Mouse (Mus musculus) layer of hippocampus, adult 9-10 months (tissue): ENCODE data around the gene Adamts16.

ENCODE experiments used
- DNase-seq: peaks from one replicate; pipeline ENCODE4 v3.0.0; 2022; ENCODE audit warnings: low spot score

The Adamts16 gene

DNA sequence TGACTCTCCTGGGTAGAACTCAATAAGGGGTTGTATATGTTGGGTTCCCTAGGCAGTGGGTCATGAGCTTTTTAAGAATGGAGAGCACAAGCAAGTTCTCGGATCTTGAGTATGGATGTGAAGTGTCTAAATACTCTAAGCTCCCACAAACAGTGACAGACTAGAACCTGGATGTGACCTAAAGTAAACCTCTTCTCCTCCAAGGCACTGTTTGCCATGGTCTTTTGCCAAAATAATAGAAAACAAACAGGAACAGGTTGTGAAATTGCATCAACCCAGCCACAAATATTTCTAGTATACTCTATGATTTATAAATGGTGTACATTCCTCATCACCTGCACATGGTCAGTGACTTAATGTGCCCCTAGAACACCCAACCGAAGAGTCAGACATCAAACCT lies 79.0 kb downstream of the Adamts16 start:
- no peak for DNase-seq

DNA sequence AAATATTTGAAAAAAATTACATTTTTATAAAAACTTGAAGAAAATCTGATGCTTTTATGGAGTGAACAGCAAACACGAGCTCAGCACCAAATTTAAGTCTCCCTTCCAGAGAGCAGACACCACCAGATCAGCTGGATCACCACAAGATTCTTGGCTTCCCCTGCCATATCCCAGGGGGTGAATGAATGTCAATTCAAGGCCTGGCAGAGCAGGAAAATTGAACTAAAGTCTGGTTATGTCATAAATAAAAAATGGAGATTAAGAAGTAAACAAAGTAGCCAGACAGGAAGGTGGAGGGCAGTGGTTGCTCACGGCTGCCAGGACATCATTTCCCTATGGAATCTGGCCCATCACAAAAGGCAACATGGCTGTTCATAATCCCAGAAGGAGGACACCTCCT lies 80.3 kb downstream of the Adamts16 start:
- DNase-seq, result no peak

DNA sequence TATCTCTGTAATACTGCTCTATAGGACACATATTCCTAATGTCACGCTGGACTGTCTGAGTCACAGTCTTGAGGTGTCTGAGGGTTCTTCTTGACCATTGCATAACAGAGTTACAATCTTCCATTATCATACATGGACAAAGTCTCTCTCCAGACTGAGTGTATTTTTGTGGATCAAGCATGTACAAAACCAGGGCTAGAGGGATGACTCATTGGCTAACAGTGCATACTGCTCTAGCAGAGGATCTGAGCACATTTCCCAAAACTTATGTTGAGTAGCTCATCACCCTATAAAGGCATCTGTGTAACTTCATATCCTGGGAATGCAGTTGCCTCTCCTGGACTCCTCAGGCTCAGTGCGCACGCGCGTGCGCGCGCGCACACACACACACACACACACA lies 81.4 kb downstream of the Adamts16 start:
- DNase-seq, result no peak

DNA sequence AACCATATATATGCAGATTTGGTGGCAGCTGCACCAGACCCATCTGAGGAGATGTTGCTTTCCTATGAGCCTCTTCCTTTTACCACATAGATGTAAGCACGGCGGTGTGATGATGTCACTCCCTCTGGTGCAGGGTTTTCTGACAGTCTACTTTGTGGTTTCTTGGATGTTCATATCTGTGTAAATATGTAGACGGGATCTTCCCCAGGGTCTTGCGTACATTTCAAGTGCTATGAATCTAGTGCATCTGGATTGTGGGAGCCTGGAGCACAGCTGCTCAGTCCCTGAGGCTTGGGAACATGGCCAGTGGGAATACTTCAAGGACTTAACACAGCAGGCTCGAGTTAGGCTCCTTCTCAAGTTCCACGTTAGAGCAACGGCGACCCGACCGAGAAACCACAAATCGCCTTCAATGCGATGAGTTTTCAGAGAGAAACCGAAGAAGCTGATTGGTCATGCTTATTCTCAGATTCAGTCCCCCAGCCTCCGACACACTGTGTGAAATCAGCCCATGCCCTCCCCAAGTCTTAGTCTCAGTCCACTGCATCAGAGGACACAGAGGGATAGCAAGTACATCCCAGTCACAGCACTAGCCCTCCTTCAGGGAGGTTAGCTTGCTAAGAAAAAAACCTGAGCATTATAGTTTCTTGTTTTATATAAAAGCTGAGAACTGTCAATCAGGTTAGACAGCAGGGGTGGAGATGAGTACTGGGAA lies 95.2 kb downstream of the Adamts16 start:
- DNase-seq, result no peak

DNA sequence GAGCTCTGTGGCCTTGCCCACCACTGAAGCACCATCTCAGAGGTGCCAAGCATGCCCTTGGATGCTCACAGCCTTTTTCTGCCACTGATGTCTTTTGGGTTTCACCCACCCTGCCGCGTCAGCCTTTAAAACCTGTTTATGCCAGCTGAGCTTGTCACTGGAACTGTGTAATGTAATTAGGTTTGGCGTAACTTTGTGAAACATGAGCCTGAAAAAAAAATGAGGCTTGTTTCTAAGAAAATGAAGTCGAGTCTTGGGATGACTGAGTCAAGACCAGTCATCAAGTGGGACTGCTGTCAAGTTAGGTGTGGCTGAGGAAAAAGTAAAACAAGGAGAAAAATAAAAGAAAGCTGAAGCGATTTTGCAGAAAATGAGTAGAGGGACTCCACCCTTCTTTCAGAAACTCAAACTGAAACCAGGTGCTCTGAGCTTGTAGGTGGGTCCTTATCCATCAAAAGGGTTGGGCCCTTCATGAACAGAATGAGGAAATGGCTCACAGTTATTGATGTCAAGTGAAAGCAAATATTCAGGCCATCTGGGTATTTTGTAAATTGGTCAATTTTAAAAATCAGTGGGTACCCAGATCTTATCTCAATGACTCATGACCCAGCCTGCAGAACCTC lies 97.1 kb downstream of the Adamts16 start:
- DNase-seq, result no peak

DNA sequence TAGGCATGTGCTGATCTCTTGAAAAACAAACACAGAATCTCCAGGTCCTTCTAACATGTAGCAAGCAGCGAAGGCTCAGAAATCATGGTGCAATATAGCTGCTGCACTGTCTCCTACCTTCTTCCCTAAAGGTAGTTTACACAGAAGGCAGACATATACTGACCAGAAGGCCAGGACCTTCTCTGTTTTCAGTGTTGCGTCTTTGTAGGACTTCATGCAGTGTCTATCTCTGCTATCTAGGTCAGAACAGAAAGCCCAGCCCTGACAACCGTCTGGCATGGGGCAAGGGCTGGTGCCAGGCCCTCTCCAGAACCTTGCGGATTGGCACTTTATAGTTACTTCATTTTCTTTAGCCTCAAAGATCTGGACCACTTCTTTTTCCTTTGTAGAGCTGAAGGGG lies 98.9 kb downstream of the Adamts16 start:
- DNase-seq, result no peak

DNA sequence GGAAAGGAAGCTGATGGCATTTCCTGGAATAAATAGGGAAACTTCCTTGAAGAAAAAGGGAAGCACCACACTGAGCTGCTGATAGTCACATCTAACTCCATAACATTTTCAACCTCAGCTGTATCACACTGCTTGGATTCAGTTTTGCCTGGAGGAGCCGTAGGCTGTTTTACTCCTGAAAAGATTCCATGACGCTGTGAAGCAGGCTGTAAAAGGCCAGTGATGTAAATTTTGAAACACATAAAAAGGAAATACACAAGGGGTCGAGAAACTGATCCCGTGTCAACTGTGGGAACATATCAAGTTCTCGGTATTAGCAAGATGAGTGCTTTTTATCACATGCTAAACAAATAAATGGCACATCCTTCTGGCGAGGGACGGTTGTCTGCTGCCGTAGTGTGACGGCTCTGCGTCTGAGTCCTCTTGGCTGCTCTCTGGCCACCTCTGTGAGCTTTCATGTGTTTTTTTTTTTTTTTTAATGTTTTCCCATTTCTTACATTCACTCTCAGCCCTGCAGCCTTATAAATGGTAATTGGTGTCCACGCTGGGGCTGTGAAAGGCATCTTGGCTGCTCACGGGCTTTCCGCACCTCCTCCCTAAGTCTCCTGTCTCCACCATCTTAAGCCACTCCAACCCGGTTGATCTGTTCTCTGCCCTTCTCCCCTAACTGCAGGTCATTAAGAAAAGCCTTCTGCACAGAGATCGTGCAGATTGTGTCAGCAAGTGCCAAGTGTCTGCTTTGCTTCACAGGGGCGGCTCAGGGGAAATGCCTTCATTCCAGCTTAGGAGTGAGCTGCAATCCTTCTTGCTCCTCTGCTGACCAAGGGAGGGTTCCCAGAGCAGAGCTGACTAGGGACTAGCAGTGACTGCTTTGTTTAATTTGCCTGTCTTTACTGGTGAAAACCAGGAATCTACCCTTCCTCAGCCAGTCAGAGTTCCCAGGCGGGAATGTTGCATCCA lies 101.0 kb downstream of the Adamts16 start:
- no peak for DNase-seq

DNA sequence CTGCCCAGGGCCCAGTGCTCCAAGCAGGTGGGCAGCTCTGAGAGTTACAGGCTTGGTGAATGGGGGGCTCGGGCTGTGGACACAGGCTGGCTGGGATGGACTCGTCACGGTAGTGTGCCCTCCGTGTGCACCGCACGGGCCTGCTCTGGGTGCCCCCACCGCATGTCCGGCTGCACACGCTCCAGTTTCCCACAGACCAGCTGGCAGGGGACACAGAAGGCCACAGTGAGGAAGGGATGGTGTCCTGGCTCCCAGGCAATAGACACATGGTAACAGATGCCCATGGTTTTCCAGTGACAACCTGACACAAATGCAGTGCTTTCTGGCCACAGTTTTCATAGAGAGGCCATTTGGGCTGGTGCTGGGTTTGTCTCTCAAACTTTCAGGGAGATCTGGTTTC lies 102.8 kb downstream of the Adamts16 start:
- DNase-seq, result no peak

DNA sequence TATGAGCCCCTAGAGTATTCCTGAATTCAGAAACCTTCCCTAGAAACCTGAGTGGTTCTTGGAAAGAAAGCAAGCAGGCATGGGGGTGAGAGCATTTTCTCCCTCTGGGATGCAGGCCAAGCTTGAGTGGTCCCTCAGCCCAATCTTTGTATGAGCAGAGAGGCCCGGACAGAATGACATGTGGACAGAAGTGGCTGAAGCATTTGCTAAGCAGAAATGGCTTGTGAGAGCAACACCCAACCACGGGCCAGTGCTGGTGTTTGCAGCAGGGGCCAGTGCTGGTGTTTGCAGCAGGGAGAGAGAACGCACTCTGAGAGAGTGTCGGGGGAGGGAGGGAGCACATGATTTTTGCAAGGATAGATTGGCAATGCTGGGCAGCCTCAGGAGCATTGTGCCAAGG lies 105.2 kb downstream of the Adamts16 start:
- DNase-seq, result no peak

DNA sequence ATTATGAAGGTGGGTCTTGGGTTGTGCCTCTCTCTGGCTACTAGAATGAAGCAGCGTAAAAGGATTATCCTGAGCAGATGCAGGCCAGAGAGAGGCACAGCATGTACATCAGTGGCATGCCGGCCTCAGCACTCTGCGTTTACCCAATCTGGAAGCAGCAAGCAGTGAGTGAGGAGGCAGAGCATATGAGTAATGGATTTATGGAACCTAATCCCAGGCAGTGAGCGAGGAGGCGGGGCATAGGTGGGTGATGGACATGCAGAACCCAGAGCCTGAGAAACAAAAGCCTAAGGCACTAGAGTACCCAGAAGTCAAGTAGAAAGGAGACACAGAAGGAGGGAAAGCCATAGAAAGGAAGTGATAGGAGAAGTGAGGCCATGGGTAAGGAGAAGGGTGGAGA lies 107.0 kb downstream of the Adamts16 start:
- DNase-seq, result no peak

DNA sequence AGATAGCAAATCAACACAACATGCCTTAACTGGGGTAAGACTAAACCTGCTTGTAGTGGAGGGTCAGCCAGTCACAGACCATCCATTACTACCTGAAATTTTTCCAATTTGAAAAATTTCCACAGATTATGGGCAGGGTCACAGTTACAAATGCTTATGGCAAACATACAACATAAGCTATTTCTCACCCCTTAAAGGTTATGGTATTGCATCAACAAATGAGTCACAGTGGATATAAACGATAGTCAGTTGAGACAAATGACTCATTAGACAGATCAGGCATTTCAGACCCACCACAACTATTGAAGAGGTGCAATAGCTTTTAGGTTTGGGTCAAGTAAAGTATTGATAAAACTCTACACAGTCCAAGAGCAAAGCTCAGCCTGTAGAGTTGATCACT lies 107.7 kb downstream of the Adamts16 start:
- DNase-seq, result no peak

DNA sequence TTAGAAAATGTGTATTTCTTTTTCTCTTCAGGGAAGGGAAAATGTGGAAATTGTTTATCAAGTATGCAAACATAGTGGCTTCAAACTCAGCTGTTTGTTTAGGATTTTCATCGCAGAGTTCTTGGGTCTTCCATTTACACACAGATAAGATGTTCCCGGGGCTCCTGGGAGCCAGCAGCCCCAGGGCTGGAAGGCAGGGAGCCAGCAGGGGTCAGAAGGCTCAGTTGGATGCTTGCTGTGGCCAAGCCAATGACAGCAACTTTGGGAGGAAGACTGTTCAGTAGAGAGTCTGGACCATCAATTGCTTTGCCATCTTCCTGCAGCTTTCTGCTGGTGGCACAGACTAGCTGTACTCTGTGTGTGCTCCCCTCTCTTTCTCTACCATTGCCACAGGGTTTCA lies 108.4 kb downstream of the Adamts16 start:
- DNase-seq, result no peak

DNA sequence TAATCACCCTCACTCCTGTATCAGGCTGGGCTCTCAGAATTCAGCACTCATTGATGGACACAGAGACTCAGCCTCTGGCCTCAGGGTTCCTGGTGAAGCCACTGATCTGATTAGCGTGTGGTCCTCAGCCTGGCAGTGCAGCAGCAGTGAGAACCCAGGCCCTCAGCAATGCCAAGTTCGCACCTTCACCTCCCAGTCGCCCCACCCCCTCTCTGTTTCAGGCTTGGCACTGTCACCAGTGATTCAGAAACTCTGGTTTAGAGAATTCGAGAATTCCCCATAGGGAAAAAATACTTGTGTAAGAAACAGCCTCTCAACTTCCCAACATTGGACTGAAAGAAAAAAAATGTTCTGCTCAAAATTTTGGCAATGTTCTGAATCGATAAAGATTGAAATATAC lies 108.8 kb downstream of the Adamts16 start:
- no peak for DNase-seq

DNA sequence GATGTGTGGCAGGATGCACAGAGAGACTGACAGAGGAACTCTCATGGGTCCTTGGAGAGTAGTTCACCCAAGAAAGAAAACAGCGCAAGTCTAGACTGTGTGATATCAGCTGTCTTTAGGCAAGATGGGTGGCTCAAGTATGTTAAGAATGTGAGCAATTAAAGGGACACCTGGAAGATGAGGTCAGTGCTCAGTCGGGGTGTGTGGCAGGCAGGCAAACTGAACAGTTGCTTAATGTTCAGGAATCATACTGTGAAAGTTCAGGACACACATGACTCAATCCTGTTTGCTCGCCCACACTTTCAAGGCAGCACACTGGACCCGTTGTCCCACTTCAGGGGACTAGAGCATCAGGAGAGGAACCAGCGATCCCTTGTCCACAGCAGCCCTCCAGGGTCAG lies 110.3 kb downstream of the Adamts16 start:
- DNase-seq, result no peak

DNA sequence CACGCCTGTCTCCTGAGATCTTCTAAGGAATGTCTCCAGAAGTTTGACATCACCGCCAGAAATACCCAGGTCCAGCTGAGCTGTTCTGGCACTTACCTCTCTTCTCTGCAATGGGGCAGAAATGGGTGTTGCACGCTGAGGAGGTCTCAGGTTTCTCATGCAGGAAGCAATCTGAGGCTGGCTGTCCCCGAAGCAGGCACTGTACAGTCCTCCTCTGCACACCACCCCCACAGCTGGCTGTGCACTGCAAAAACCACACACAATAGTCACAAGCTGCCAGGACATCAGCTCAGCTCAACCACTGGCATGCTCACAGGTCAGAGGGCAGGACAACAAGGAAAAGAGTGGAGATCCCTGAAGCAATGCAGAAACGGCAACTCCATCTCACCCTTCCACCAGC lies 111.6 kb downstream of the Adamts16 start:
- DNase-seq, result no peak

DNA sequence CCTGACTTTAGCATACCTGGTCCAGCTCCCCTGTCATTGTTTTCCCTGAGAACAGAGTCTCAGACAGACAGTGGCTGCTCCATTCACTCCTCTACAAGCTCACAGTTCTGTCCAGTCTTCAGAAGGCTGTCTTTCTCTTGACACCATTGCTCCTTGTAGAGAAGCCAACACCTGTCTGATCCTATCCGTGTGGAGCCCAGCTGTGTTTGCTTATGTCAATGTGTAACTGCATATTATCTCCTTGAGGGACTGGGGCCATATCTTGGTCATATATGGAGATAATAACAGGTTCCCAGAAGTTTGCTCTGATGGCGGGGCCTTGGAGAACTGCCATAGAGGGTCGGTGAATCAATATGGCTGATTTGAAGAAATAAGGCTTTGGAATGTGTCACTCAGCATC lies 115.4 kb downstream of the Adamts16 start:
- no peak for DNase-seq

DNA sequence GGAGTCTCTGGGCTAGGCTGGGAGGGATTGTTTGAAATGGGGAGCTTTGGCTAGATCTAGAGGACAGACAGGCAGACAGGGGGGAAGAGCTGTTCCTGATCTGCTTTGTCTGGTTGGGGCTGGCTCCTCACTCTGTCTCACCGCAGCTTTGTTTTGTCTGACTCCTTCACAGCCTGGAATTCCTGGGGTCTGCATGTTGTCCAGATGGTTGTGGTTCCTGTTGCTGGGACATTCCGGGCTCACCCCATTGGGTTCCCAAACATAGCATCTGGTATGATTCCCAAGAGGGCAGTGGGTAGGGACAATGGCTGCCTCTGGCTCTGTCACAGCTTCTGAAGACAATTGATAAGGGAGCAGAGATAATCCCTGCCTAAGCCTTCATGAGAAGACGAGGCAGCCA lies 117.0 kb downstream of the Adamts16 start:
- DNase-seq, result no peak

DNA sequence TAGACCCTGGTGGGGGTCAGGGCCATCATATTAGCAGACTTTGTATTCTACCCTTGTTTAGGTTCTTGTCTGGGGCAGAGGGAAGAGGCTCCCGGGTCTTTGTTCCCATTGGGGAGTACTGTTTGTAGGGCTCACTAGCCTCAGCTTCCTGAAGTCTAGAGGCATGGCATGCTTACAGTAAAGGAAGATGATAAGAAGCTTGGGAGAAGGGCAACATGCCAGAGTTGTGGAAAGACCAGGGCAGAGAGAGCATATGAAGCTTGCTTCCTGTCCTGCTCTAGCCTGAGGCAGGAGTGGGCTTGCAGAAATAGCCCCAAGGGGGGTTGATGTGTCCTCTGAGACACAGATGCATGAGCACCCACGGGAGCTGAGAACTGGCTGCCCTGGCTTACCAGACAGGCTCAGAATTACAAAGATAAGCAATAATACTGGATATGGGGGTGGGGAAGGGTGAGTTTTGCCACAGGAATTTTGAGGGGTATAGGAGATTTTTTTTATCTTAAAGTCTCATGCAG lies 117.4 kb downstream of the Adamts16 start:
- no peak for DNase-seq

DNA sequence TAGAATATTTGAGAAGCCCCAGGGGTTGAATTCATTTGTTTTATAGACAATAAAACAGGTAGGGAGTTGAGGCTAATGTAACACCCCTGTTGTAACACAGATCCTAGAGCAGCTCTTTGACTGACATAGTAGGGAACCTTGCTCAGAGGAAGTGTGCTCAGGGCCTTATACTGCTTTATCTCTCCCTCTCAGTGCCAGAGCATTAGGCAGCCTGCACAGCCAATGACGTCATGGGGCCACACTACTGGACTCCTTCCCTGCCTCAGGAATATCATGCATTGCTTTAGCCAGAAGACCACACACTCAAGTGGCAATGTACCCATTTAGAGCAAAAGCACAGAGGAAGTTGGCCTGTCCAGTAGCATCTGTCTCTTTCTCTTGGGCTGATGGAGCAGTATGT lies 121.6 kb downstream of the Adamts16 start:
- DNase-seq, result no peak

DNA sequence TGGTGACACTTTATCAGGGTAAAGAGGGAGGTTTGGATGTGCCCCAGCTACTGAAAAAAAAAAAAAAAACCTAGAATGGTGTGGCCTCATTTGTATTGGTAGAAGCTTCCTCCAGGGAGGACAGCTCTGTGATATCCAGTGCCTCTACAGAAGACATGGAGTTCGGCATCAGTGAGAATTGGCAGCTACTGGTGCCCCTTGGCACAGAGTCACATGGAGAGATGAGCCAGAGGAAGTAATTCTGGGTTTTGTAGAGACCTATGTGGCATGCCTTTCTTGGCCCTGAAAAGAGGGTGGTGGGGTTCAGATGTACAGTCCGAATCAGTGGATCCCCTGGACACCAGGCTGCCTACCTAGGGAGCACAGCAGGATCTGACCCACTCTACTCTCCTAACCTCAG lies 122.8 kb downstream of the Adamts16 start:
- DNase-seq, result no peak

DNA sequence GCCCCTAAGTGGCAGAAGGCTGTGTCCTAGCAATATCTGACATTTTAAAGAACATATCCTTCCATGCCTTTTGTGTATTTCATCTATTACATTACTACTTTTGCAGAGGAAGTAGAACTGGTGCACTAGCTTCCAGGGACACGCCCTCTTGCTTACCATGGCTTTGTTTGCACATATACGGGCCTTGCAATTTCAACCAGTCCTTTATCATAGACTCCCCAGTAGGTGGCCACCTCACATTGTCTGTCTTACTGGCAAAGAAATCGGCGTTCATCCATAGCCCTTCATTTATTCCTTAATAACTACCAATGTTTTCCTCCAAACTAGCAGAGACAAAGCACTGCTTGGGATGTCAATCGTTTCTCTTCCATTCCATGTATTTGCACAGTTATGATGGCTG lies 125.6 kb downstream of the Adamts16 start:
- DNase-seq, result no peak

DNA sequence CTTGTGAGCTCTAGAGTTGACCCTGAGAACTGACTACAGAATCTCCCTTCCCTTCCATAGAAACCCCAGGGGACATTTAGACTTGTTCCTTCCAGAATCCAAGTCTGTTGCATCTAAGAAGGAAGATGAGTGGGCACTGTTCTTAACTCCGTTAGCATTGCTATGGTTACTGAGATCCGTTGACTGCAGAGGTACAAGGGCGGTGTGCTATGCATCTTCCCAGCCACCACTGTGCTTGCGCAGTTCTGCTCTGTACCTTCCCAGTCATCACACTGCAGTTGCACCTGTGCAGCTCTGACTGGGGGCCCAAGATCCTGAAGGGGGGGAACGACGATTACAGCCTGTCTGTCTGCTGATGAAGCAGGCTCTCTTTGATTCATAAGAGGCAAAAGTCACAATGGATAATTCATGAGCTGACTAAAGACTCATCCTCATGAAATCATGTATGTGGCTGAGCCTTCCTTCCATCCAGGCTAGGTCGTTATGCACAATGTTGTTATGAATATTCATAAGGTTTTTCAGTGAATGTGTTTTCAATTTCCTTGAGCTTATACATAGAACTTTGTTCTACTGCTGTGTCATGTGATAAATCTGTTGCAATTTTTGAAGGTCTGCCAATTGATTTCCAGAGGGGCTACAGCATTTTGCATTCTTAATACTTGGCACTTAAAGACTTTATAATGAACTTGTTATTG lies 127.4 kb downstream of the Adamts16 start:
- DNase-seq, result no peak
